Mouse (Mus musculus) forebrain, embryonic 14.5 days (tissue): ENCODE data around the gene Zdhhc13. TPM values are rescaled to one million over a fixed set of nuclear protein-coding genes. Genes with fewer than 3 reads are reported as not detected.

Source experiments
- ATAC-seq: fragments of 200-750 bp; cut with Nextera tagmentation; 2 replicates; pipeline ENCODE4 v1.8.0; 2017; ENCODE audit warnings: mild to moderate bottlenecking, moderate library complexity
- DNase-seq: peaks from one replicate; pipeline ENCODE4 v3.0.0-alpha.2; 2015; ENCODE audit warnings: low spot score
- H3K27ac ChIP-seq: fragments of 300-500 bp; sonication (generic); 2 replicates; pipeline ENCODE4 v1.5.1; 2014; ENCODE audit warnings: low read depth, mild to moderate bottlenecking, control low read depth, low read length, moderate library complexity
- H3K27me3 ChIP-seq: fragments of 300-500 bp; sonication (generic); replicated peaks from 2 replicates; pipeline ENCODE4 v1.6.1; 2014; ENCODE audit warnings: low read length, control low read depth, mixed read lengths; ENCODE audit not compliant: control insufficient read depth, insufficient read depth
- H3K36me3 ChIP-seq: fragments of 300-500 bp; sonication (generic); 2 replicates; pipeline ENCODE4 v1.6.1; 2014; ENCODE audit warnings: low read length, control low read depth; ENCODE audit not compliant: control insufficient read depth, insufficient read depth
- H3K4me1 ChIP-seq: fragments of 300-500 bp; sonication (generic); 2 replicates; pipeline ENCODE4 v1.6.1; 2014; ENCODE audit warnings: antibody characterized with exemption, low read length, control low read depth; ENCODE audit not compliant: control insufficient read depth, insufficient read depth
- H3K4me2 ChIP-seq: fragments of 300-500 bp; sonication (generic); 2 replicates; pipeline ENCODE4 v1.6.1; 2014; ENCODE audit warnings: mild to moderate bottlenecking, control low read depth, low read length
- H3K4me3 ChIP-seq: fragments of 300-500 bp; sonication (generic); 2 replicates; pipeline ENCODE4 v1.5.1; 2014; ENCODE audit warnings: low read depth, low read length, control low read depth
- H3K9ac ChIP-seq: fragments of 300-500 bp; sonication (generic); 2 replicates; pipeline ENCODE4 v1.6.1; 2014; ENCODE audit warnings: mild to moderate bottlenecking, low read length, control low read depth, moderate library complexity
- H3K9me3 ChIP-seq: fragments of 300-500 bp; sonication (generic); replicated peaks from 2 replicates; pipeline ENCODE4 v1.6.1; 2016; ENCODE audit warnings: low read length, control low read depth, mixed read lengths; ENCODE audit not compliant: control insufficient read depth
- WGBS: fragments of 180-500 bp; shearing (Covaris S2); extraction: QIAGEN DNeasy Blood & Tissue Kit; methylation state at CpG from one replicate; pipeline ENCODE4 v1.1.7; 2014; 5-methylcytosine and 5-hydroxymethylcytosine counted together
- polyA plus RNA-seq: library from polyadenylated mRNA; unstranded; fragments of >200 nt; fragmentation: Nextera tagmentation; extraction: Ambion mirVana; gene quantifications from 2 replicates; pipeline ENCODE4 v1.2.1, GENCODE M21; 2014

The Zdhhc13 gene
- 54.9 and 61.5 TPM in 2 replicates for polyA plus RNA-seq

GRCm38 (mm10) chr7:48788851-48789572 lies at the start of gene Zdhhc13:
Gene Zdhhc13, plus strand, starts transcription at chr7:48789003.
- Histone ChIP-seq H3K4me2 (peak within 1 kb of the TSS; percentile 79), H3K27ac (0 out of 2 replicates have a peak within 1 kb of the TSS, but pooled peaks have one; percentile 48), H3K4me3 (peak within 1 kb of the TSS; percentile 86), H3K9ac (peak within 1 kb of the TSS; percentile 88), H3K9me3 (no peaks in the 10 kb centered on the region), H3K36me3 (peaks cover 6% of the 10 kb centered on the region; the same call in 1 of the 2 replicates), H3K27me3 (no peaks in the 10 kb centered on the region), H3K4me1 (peaks cover 21% of the 10 kb centered on the region)
- 0% methylated on average over 57 of the region's 57 CpGs for WGBS
- peak; percentile 97 for DNase-seq
- ATAC-seq, result peak; percentile 99

GRCm38 (mm10) chr7:48749298-48750163 lies 39.3 kb upstream of the Zdhhc13 start:
- Histone ChIP-seq H3K36me3 (no peaks in the 10 kb centered on the region), H3K4me2 (peak overlapping the region; percentile 54), H3K27ac (peak overlapping the region; percentile 67; the same call in 1 of the 2 replicates), H3K4me1 (no peaks in the 10 kb centered on the region; the same call in 1 of the 2 replicates), H3K27me3 (no peaks in the 10 kb centered on the region), H3K4me3 (peak overlapping the region; percentile 30), H3K9me3 (no peaks in the 10 kb centered on the region), H3K9ac (peak overlapping the region; percentile 57)
- WGBS, result 1% methylated on average over 24 of the region's 24 CpGs
- DNase-seq (peak; percentile 97), ATAC-seq (peak; percentile 88)

- H3K4me3 ChIP-seq, result no peak overlapping the region
- DNase-seq (peak; percentile 5), ATAC-seq (no peak)
- WGBS, result 58% methylated on average over 8 of the region's 8 CpGs
- no peaks in the 10 kb centered on the region for H3K27me3 ChIP-seq
- no peaks in the 10 kb centered on the region; the same call in 1 of the 2 replicates for H3K4me1 ChIP-seq
- H3K9me3 ChIP-seq, result no peaks in the 10 kb centered on the region
- H3K36me3 ChIP-seq, result no peaks in the 10 kb centered on the region
- no peak overlapping the region; the same call in 1 of the 2 replicates for H3K4me2 ChIP-seq
- H3K27ac ChIP-seq, result no peak overlapping the region
- H3K9ac ChIP-seq, result no peak overlapping the region
Observed at GRCm38 (mm10) chr7:48750164-48750809, 38.5 kb upstream of the Zdhhc13 start.

- Histone ChIP-seq H3K9ac (no peak overlapping the region), H3K4me2 (no peak overlapping the region), H3K4me3 (no peak overlapping the region), H3K27ac (no peak overlapping the region), H3K36me3 (no peaks in the 10 kb centered on the region), H3K9me3 (no peaks in the 10 kb centered on the region), H3K27me3 (no peaks in the 10 kb centered on the region), H3K4me1 (no peaks in the 10 kb centered on the region; the same call in 1 of the 2 replicates)
- no peak for ATAC-seq
- 80% methylated on average over 5 of the region's 5 CpGs for WGBS
- DNase-seq, result no peak
Observed at GRCm38 (mm10) chr7:48751222-48751621, 37.6 kb upstream of the Zdhhc13 start.

- H3K27ac ChIP-seq, result no peak overlapping the region
- no peaks in the 10 kb centered on the region for H3K9me3 ChIP-seq
- 89% methylated on average over 3 of the region's 3 CpGs for whole genome bisulfite sequencing
- no peak overlapping the region for H3K4me3 ChIP-seq
- H3K36me3 ChIP-seq, result no peaks in the 10 kb centered on the region
- DNase-seq (no peak), ATAC-seq (no peak)
- no peaks in the 10 kb centered on the region for H3K27me3 ChIP-seq
- no peak overlapping the region for H3K4me2 ChIP-seq
- H3K4me1 ChIP-seq, result no peaks in the 10 kb centered on the region; the same call in 1 of the 2 replicates
- H3K9ac ChIP-seq, result no peak overlapping the region
Observed at GRCm38 (mm10) chr7:48754415-48754974, 34.3 kb upstream of the Zdhhc13 start.

- 89% methylated on average over 3 of the region's 3 CpGs for WGBS
- no peak overlapping the region for H3K4me2 ChIP-seq
- no peaks in the 10 kb centered on the region for H3K4me1 ChIP-seq
- ATAC-seq (no peak), DNase-seq (no peak)
- H3K27ac ChIP-seq, result no peak overlapping the region
- H3K36me3 ChIP-seq, result no peaks in the 10 kb centered on the region
- H3K9ac ChIP-seq, result no peak overlapping the region
- H3K27me3 ChIP-seq, result no peaks in the 10 kb centered on the region
- H3K4me3 ChIP-seq, result no peak overlapping the region
- H3K9me3 ChIP-seq, result no peaks in the 10 kb centered on the region
Observed at GRCm38 (mm10) chr7:48755825-48756224, 33.0 kb upstream of the Zdhhc13 start.

GRCm38 (mm10) chr7:48756306-48756931 lies 32.4 kb upstream of the Zdhhc13 start:
- Histone ChIP-seq H3K4me1 (no peaks in the 10 kb centered on the region), H3K27ac (no peak overlapping the region), H3K27me3 (no peaks in the 10 kb centered on the region), H3K4me3 (no peak overlapping the region), H3K4me2 (no peak overlapping the region), H3K9me3 (no peaks in the 10 kb centered on the region), H3K36me3 (no peaks in the 10 kb centered on the region), H3K9ac (no peak overlapping the region)
- 92% methylated on average over 4 of the region's 4 CpGs for WGBS
- ATAC-seq (no peak), DNase-seq (peak; percentile 16)

GRCm38 (mm10) chr7:48758083-48758482 lies 30.7 kb upstream of the Zdhhc13 start:
- Histone ChIP-seq H3K4me1 (no peaks in the 10 kb centered on the region), H3K9me3 (no peaks in the 10 kb centered on the region), H3K36me3 (no peaks in the 10 kb centered on the region), H3K27ac (no peak overlapping the region), H3K27me3 (no peaks in the 10 kb centered on the region), H3K4me3 (no peak overlapping the region), H3K4me2 (no peak overlapping the region), H3K9ac (no peak overlapping the region)
- ATAC-seq, result no peak
- no peak for DNase-seq
- 59% methylated on average over 1 of the region's 1 CpGs for WGBS
